Mouse (Mus musculus) heart, embryonic 10.5 days (tissue): Measurements from ENCODE around the gene Nr1h3. TPM values are rescaled to one million over a fixed set of nuclear protein-coding genes. Genes with fewer than 3 reads are reported as not detected.

ENCODE experiments used
- DNase-seq: peaks from one replicate; pipeline ENCODE4 v3.0.0-alpha.2; 2017; ENCODE audit warnings: low spot score
- H3K27ac ChIP-seq: fragments of 300-500 bp; sonication (generic); 2 replicates; pipeline ENCODE4 v1.5.1; 2016; ENCODE audit warnings: mild to moderate bottlenecking
- H3K27me3 ChIP-seq: fragments of 300-500 bp; sonication (generic); 2 replicates; pipeline ENCODE4 v1.6.1; 2016; ENCODE audit warnings: mild to moderate bottlenecking; ENCODE audit not compliant: poor library complexity, insufficient read depth, severe bottlenecking
- H3K36me3 ChIP-seq: fragments of 300-500 bp; sonication (generic); 2 replicates; pipeline ENCODE4 v1.6.1; 2016; ENCODE audit warnings: mild to moderate bottlenecking, moderate library complexity
- H3K4me1 ChIP-seq: fragments of 300-500 bp; sonication (generic); 2 replicates; pipeline ENCODE4 v1.6.1; 2016; ENCODE audit warnings: mild to moderate bottlenecking
- H3K4me3 ChIP-seq: fragments of 300-500 bp; sonication (generic); 2 replicates; pipeline ENCODE4 v1.5.1; 2016; ENCODE audit warnings: mild to moderate bottlenecking, moderate library complexity
- H3K9me3 ChIP-seq: fragments of 300-500 bp; sonication (generic); 2 replicates; pipeline ENCODE4 v1.6.1; 2016; ENCODE audit warnings: mild to moderate bottlenecking, moderate library complexity
- WGBS: fragments of 180-500 bp; shearing (Covaris S2); methylation state at CpG from one replicate; pipeline ENCODE4 v1.1.7; 2016; 5-methylcytosine and 5-hydroxymethylcytosine counted together
- polyA plus RNA-seq: library from polyadenylated mRNA; unstranded; fragments of >200 nt; fragmentation: Nextera tagmentation; extraction: Ambion mirVana; gene quantifications from 2 replicates; pipeline ENCODE4 v1.2.1, GENCODE M21; 2016

Gene Nr1h3
- polyA plus RNA-seq, 1 experiment from 2014 or later, result 4.5 TPM

- Histone ChIP-seq H3K27ac (no peak overlapping the region), H3K4me1 (peaks cover 25% of the 10 kb centered on the region), H3K27me3 (no peaks in the 10 kb centered on the region), H3K36me3 (peaks cover 9% of the 10 kb centered on the region), H3K9me3 (no peaks in the 10 kb centered on the region), H3K4me3 (peak overlapping the region; percentile 80)
- 12% methylated on average over 8 of the region's 8 CpGs for WGBS
- no peak for DNase-seq
Observed at GRCm38 (mm10) chr2:91182016-91182404, 20.6 kb downstream of the Nr1h3 start.

DNA sequence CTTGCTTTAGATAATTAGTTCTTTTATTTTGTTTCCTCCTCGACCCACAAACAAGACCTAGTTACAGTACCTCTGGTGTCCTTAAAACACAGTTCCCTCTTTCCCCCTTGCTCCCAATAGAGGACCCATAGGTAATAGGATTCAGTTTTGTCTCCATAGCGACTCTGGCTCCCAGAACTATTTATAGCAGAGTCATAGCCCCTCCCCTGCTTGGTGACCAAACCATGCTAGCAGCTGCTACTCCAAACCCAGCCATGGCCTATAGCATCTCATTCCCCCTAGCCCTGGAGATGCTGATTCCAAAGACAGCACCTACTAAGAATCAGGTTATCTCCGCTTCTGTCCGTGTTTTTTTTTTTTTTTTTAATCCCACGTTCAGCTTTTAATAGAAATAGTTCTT lies 21.9 kb downstream of the Nr1h3 start:
- H3K27ac ChIP-seq, result no peak overlapping the region
- DNase-seq, result no peak
- no peak overlapping the region for H3K4me3 ChIP-seq
- peaks cover 28% of the 10 kb centered on the region for H3K4me1 ChIP-seq
- H3K36me3 ChIP-seq, result peaks cover 9% of the 10 kb centered on the region
- no peaks in the 10 kb centered on the region for H3K27me3 ChIP-seq
- 62% methylated on average over 5 of the region's 5 CpGs for WGBS
- H3K9me3 ChIP-seq, result no peaks in the 10 kb centered on the region

GRCm38 (mm10) chr2:91179825-91180224 lies 22.8 kb downstream of the Nr1h3 start:
- Histone ChIP-seq H3K9me3 (no peaks in the 10 kb centered on the region), H3K4me1 (peaks cover 28% of the 10 kb centered on the region), H3K4me3 (no peak overlapping the region), H3K36me3 (peaks cover 9% of the 10 kb centered on the region), H3K27me3 (no peaks in the 10 kb centered on the region), H3K27ac (no peak overlapping the region)
- no peak for DNase-seq
- WGBS, result 28% methylated on average over 4 of the region's 4 CpGs

- no peaks in the 10 kb centered on the region for H3K27me3 ChIP-seq
- H3K4me1 ChIP-seq, result 0 out of 2 replicates have a peak, but pooled peaks cover 10% of the 10 kb centered on the region
- DNase-seq, result no peak
- H3K36me3 ChIP-seq, result peaks cover 20% of the 10 kb centered on the region
- H3K27ac ChIP-seq, result no peak overlapping the region
- no peak overlapping the region for H3K4me3 ChIP-seq
- WGBS, result 44% methylated on average over 6 of the region's 6 CpGs
- H3K9me3 ChIP-seq, result no peaks in the 10 kb centered on the region
Observed at GRCm38 (mm10) chr2:91176234-91176633, 26.4 kb downstream of the Nr1h3 start.

- no peak for DNase-seq
- Histone ChIP-seq H3K4me3 (no peak overlapping the region), H3K27ac (no peak overlapping the region), H3K27me3 (no peaks in the 10 kb centered on the region), H3K36me3 (peaks cover 20% of the 10 kb centered on the region), H3K4me1 (0 out of 2 replicates have a peak, but pooled peaks cover 4% of the 10 kb centered on the region), H3K9me3 (no peaks in the 10 kb centered on the region)
- WGBS, result 75% methylated on average over 4 of the region's 4 CpGs
Observed at GRCm38 (mm10) chr2:91175490-91175889, 27.1 kb downstream of the Nr1h3 start.

DNA sequence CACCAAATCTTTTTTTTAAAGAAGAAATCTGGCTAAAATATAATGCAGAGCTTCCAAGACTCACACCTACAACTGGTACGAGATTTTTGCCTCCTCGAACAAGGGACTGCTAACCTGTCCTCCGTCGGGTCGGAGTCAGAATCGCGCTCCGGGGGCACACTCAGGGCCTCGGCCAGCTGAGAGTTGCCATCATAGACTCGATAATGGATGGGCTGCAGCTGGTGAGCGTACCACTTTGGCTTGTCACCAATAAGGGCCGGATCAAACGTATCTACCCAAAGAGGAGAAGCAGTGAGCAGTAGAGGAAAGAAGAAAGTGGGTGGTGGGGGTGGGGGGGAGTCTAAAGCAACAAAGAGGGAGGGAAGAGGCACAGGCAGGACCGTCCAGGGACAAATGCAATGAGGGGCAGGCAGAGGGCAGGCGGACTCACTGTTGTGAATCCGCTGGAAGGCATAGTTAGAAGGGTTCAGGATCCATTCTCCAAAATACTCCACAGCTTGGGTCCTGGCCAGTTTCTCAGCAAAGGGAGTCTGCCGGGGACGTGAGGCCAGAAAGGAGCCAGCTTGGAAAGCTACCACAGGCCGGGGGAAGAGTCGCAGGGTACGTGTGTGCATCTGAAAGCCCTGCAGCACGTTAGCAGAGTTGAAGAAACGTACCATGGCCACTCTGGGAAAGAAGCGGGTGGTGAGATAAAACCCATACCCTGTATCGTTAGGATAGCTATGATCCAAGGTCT lies 32.9 kb downstream of the Nr1h3 start:
- H3K4me1 ChIP-seq, result peaks cover 18% of the 10 kb centered on the region
- H3K36me3 ChIP-seq, result peaks cover 22% of the 10 kb centered on the region; the same call in 1 of the 2 replicates
- no peak overlapping the region for H3K27ac ChIP-seq
- DNase-seq, result no peak
- H3K9me3 ChIP-seq, result no peaks in the 10 kb centered on the region
- no peaks in the 10 kb centered on the region for H3K27me3 ChIP-seq
- 71% methylated on average over 25 of the region's 25 CpGs for WGBS
- no peak overlapping the region for H3K4me3 ChIP-seq

GRCm38 (mm10) chr2:91167629-91168028 lies 35.0 kb downstream of the Nr1h3 start:
- Histone ChIP-seq H3K9me3 (no peaks in the 10 kb centered on the region), H3K36me3 (peaks cover 23% of the 10 kb centered on the region; the same call in 1 of the 2 replicates), H3K4me3 (no peak overlapping the region), H3K4me1 (peaks cover 28% of the 10 kb centered on the region), H3K27ac (no peak overlapping the region), H3K27me3 (no peaks in the 10 kb centered on the region)
- DNase-seq, result no peak
- 71% methylated on average over 4 of the region's 4 CpGs for WGBS

DNA sequence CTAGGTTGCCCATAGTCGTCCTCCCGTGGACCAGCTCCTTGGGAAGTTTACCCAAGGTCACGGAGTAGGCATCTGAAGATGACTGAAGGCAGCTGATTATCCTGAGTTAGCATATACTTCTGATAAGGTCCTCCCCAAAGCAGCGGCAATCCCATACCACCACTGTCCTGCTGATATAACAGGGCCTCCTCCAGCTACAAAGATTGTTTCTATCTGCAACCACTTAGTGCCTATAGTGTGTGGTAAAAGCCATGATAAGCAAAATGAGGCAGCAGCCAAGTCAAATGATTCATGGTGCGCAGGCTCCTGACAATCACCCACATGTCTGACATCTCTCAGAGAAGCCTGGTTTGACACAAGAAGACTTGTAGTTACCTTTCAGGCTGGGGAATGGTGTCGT lies 37.6 kb downstream of the Nr1h3 start:
- WGBS, result 62% methylated on average over 6 of the region's 6 CpGs
- H3K4me3 ChIP-seq, result no peak overlapping the region
- H3K4me1 ChIP-seq, result peaks cover 31% of the 10 kb centered on the region
- H3K36me3 ChIP-seq, result peaks cover 32% of the 10 kb centered on the region
- no peaks in the 10 kb centered on the region for H3K27me3 ChIP-seq
- no peak overlapping the region for H3K27ac ChIP-seq
- DNase-seq, result no peak
- no peaks in the 10 kb centered on the region for H3K9me3 ChIP-seq

GRCm38 (mm10) chr2:91163532-91163931 lies 39.1 kb downstream of the Nr1h3 start:
- Histone ChIP-seq H3K4me1 (peaks cover 28% of the 10 kb centered on the region), H3K27ac (no peak overlapping the region), H3K27me3 (no peaks in the 10 kb centered on the region), H3K4me3 (no peak overlapping the region), H3K36me3 (peaks cover 34% of the 10 kb centered on the region), H3K9me3 (no peaks in the 10 kb centered on the region)
- no peak for DNase-seq
- WGBS, result 85% methylated on average over 5 of the region's 5 CpGs

DNA sequence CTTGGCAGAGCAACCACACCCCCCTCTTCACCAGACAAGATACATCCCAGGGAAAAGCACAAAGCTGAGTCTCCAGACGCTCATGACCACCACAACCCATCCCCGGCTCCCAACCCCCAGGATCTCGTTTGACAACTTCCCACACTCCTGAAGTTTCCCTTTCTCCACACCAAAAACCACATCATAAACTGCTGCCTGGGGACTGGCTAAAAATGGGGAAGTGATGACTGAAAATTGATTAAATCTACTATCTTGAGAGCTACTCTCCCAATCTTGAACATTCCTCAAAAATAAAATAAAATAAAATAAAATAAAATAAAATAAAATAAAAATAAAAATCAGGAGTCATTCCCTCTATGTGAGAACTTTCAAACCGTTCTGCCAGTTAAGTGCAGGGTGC lies 39.7 kb downstream of the Nr1h3 start:
- no peak overlapping the region for H3K4me3 ChIP-seq
- WGBS, result 74% methylated on average over 4 of the region's 4 CpGs
- no peaks in the 10 kb centered on the region for H3K9me3 ChIP-seq
- peaks cover 29% of the 10 kb centered on the region for H3K4me1 ChIP-seq
- H3K27me3 ChIP-seq, result no peaks in the 10 kb centered on the region
- no peak for DNase-seq
- peaks cover 35% of the 10 kb centered on the region for H3K36me3 ChIP-seq
- no peak overlapping the region for H3K27ac ChIP-seq

DNA sequence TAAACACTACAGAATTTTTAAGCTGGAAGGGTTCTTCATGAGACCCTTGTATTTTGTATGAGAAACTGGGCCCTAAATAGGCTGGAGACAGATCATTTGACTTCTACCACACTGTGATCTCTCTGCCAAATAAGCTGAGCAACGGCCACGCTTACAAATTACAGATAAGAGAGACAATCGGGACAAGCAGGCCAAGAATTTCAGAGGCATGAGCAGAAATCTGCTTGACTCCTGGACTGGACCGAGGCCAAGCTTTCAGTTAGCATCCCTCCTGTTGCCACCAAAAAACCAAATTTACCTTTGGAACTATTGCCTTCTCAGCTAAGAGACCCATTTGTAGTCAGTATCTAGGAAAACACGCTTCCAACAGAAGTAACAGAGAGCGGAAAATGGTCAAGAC lies 42.0 kb downstream of the Nr1h3 start:
- Histone ChIP-seq H3K27ac (no peak overlapping the region), H3K36me3 (peaks cover 33% of the 10 kb centered on the region), H3K27me3 (no peaks in the 10 kb centered on the region), H3K4me1 (peaks cover 30% of the 10 kb centered on the region), H3K9me3 (no peaks in the 10 kb centered on the region), H3K4me3 (no peak overlapping the region)
- 54% methylated on average over 6 of the region's 6 CpGs for WGBS
- no peak for DNase-seq

DNA sequence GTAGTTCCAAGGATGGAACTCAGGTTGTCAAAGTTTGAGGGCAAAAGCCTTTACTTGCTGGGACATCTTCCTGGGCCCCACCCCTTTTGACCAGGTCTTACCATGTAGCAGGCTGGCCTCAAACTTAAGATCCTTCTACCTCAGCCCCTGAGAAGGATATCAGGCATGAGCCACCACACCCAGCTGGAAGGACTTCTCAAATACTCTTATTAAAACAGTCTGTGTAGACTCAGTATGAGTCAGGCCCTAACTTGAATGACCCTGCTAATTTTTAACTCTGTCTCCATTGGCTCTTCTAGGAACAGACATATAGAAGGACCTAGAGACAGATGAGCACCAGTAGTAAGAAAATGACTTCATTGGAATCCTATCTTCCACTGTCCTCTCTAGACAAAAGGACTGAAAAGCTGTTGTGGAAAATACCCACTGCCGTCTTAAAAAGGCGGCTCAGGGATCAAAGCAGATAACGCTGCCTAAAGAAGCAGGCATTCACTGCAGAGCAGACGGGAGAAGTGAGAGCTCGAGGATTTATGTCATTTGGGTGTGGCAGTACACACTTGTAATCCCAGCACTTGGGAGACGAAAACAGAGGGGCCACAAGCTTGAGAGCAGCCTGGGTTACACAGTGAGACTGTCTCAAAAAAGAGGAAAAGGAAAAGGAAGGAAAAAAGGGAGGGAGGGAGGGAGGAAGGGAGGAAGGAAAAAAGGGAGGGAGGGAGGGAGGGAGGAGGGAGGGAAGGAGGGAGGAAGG lies 45.5 kb downstream of the Nr1h3 start:
- no peak overlapping the region for H3K27ac ChIP-seq
- no peak overlapping the region for H3K4me3 ChIP-seq
- H3K27me3 ChIP-seq, result no peaks in the 10 kb centered on the region
- no peak for DNase-seq
- no peaks in the 10 kb centered on the region for H3K9me3 ChIP-seq
- 31% methylated on average over 6 of the region's 6 CpGs for WGBS
- peaks cover 15% of the 10 kb centered on the region for H3K4me1 ChIP-seq
- H3K36me3 ChIP-seq, result peaks cover 31% of the 10 kb centered on the region

GRCm38 (mm10) chr2:91154091-91154490 lies 48.5 kb downstream of the Nr1h3 start:
- DNase-seq, result no peak
- Histone ChIP-seq H3K4me1 (peaks cover 9% of the 10 kb centered on the region; the same call in 1 of the 2 replicates), H3K4me3 (no peak overlapping the region), H3K27ac (no peak overlapping the region), H3K36me3 (peaks cover 26% of the 10 kb centered on the region; the same call in 1 of the 2 replicates), H3K9me3 (no peaks in the 10 kb centered on the region), H3K27me3 (no peaks in the 10 kb centered on the region)
- WGBS, result 92% methylated on average over 3 of the region's 3 CpGs
